Mouse (Mus musculus) embryonic fibroblast, embryonic 13.5 days (primary cell): ENCODE measurements around the gene Uck2. TPM values are rescaled to one million over a fixed set of nuclear protein-coding genes. Genes with fewer than 3 reads are reported as not detected.

ENCODE experiments used
- H3K27ac ChIP-seq: 2 replicates; pipeline ENCODE4 v1.5.1; 2012; ENCODE audit warnings: low read length, control low read depth, inconsistent platforms; ENCODE audit not compliant: insufficient read depth
- H3K4me1 ChIP-seq: 2 replicates; pipeline ENCODE4 v1.6.1; 2011; ENCODE audit warnings: low read length; ENCODE audit not compliant: control insufficient read depth, insufficient read depth
- H3K4me3 ChIP-seq: 2 replicates; pipeline ENCODE4 v1.5.1; 2011; ENCODE audit warnings: mild to moderate bottlenecking, control low read depth, low read length; ENCODE audit not compliant: insufficient read depth
- CTCF ChIP-seq: IDR thresholded peaks from 2 replicates; pipeline ENCODE4 v1.5.1; 2011; ENCODE audit warnings: mild to moderate bottlenecking, control low read depth, low read length, moderate library complexity, borderline replicate concordance; ENCODE audit not compliant: insufficient read depth
- POLR2A ChIP-seq: IDR thresholded peaks from 2 replicates; pipeline ENCODE4 v1.6.1; 2011; ENCODE audit warnings: low read depth, mild to moderate bottlenecking, control low read depth, low read length, moderate library complexity
- polyA plus RNA-seq: library from polyadenylated mRNA; stranded (reverse); fragments of >200 nt; gene quantifications from 2 replicates; pipeline ENCODE4 v1.2.4, GENCODE M21; 2011; ENCODE audit warnings: low read depth; ENCODE audit not compliant: missing spikeins, insufficient read length

Uck2 gene
- polyA plus RNA-seq, 1 experiment = 132 TPM

GRCm38 (mm10) chr1:167261750-167262149 is 23.4 kb downstream of the Uck2 start:
- TF ChIP-seq CTCF = no peak
- TF ChIP-seq POLR2A = no peak
- Histone ChIP-seq H3K4me3 (no peak overlapping the region), H3K27ac (no peak overlapping the region), H3K4me1 (peaks cover 10% of the 10 kb centered on the region)

GRCm38 (mm10) chr1:167259702-167260101 is 25.4 kb downstream of the Uck2 start:
- Histone ChIP-seq H3K4me3 (no peak overlapping the region), H3K27ac (peak overlapping the region; percentile 65), H3K4me1 (peaks cover 21% of the 10 kb centered on the region)
- TF ChIP-seq CTCF (no peak), POLR2A (no peak)

- TF ChIP-seq CTCF (no peak), POLR2A (no peak)
- no peak overlapping the region for H3K27ac ChIP-seq
Observed at GRCm38 (mm10) chr1:167256724-167257302, 28.3 kb downstream of the Uck2 start.

GRCm38 (mm10) chr1:167253579-167253978 is 31.5 kb downstream of the Uck2 start:
- TF ChIP-seq POLR2A = no peak
- TF ChIP-seq CTCF = no peak

More at GRCm38 (mm10) chr1:167256724-167257302, 28.3 kb downstream of the Uck2 start:
- Histone ChIP-seq H3K4me3 (no peak overlapping the region), H3K4me1 (peaks cover 18% of the 10 kb centered on the region)

GRCm38 (mm10) chr1:167249881-167250280 is 35.2 kb downstream of the Uck2 start:
- TF ChIP-seq POLR2A = no peak
- TF ChIP-seq CTCF = no peak
- no peak overlapping the region for H3K27ac ChIP-seq
- no peak overlapping the region for H3K4me3 ChIP-seq
- H3K4me1 ChIP-seq = peaks cover 37% of the 10 kb centered on the region

More at GRCm38 (mm10) chr1:167253579-167253978, 31.5 kb downstream of the Uck2 start:
- Histone ChIP-seq H3K4me3 (no peak overlapping the region), H3K4me1 (peaks cover 22% of the 10 kb centered on the region), H3K27ac (no peak overlapping the region)

GRCm38 (mm10) chr1:167249252-167249651 is 35.9 kb downstream of the Uck2 start:
- H3K27ac ChIP-seq = no peak overlapping the region
- H3K4me3 ChIP-seq = no peak overlapping the region
- peaks cover 34% of the 10 kb centered on the region for H3K4me1 ChIP-seq
- TF ChIP-seq POLR2A (no peak), CTCF (no peak)

- TF ChIP-seq POLR2A (no peak), CTCF (no peak)
- 0 out of 2 replicates have a peak overlapping the region, but pooled peaks have one; percentile 60 for H3K27ac ChIP-seq
- H3K4me1 ChIP-seq = peaks cover 35% of the 10 kb centered on the region
- no peak overlapping the region for H3K4me3 ChIP-seq
Observed at GRCm38 (mm10) chr1:167247886-167248285, 37.2 kb downstream of the Uck2 start.

- H3K4me3 ChIP-seq = no peak overlapping the region
- no peak for TF ChIP-seq CTCF
- no peak for TF ChIP-seq POLR2A
- H3K27ac ChIP-seq = peak overlapping the region; percentile 60
- peaks cover 38% of the 10 kb centered on the region for H3K4me1 ChIP-seq
Observed at GRCm38 (mm10) chr1:167246976-167247375, 38.1 kb downstream of the Uck2 start.

- no peak for TF ChIP-seq CTCF
- no peak for TF ChIP-seq POLR2A
- Histone ChIP-seq H3K4me3 (no peak overlapping the region), H3K4me1 (peaks cover 40% of the 10 kb centered on the region), H3K27ac (no peak overlapping the region)
Observed at GRCm38 (mm10) chr1:167246275-167246674, 38.8 kb downstream of the Uck2 start.

- Histone ChIP-seq H3K27ac (no peak overlapping the region), H3K4me1 (peaks cover 43% of the 10 kb centered on the region), H3K4me3 (no peak overlapping the region)
- TF ChIP-seq POLR2A (no peak), CTCF (no peak)
Observed at GRCm38 (mm10) chr1:167245180-167245641, 39.9 kb downstream of the Uck2 start.
